Comparison of ENCODE assay signal across 24 mouse cellular contexts in the genomic region with DNA sequence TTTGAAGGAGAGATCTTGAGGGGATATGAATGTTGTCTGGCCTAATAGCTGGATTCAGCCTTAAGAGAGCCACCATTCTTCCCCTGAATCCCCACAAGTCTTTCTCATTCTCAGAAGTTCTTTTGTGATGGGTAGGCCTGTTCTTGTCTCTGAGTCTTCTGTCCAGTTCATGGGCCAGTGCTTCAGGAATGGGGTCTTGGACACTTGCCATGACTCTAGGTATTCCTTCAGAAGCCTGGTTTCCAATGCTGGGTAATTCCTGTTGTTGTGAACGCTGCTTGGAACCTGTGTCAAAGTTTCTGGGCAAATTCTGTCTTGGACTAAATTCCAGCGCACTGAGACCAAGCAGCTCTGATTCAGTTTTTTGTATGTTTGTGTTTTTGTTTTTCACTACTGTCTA.
A peak's percentile ranks its signal among the peaks of the same experiment; 100 is the strongest.
DNase-seq lines count a peak whose midpoint lies in the region; ATAC-seq and TF ChIP-seq lines count a peak whose summit lies in the region.
"Had no signal": no experiment of that assay in that cellular context is flagged by ENCODE, and none has a peak within 500 bp of the region (broad histone marks: within the 10 kb centered on the region; RNA-seq: fewer than 3 reads in every experiment).

No protein-coding gene starts in this region.

- H3K4me1 ChIP-seq in kidney, adult 2 months (ENCODE audit: control insufficient read depth, insufficient read depth, low read length), result no peaks in the 10 kb centered on the region
- H3K4me1 ChIP-seq: embryonic facial prominence, embryonic 13.5 days; forebrain, embryonic 10.5 days; forebrain, embryonic 12.5 days had no signal

- H3K27me3 ChIP-seq in kidney, adult 2 months (replicated peaks; ENCODE audit: control insufficient read depth, insufficient read depth, low read length), result no peaks in the 10 kb centered on the region
- H3K27me3 ChIP-seq in Patski, result no peaks in the 10 kb centered on the region
- H3K27me3 ChIP-seq: embryonic facial prominence, embryonic 13.5 days; embryonic facial prominence, embryonic 15.5 days; forebrain, embryonic 12.5 days had no signal

- no peaks in the 10 kb centered on the region for H3K36me3 ChIP-seq in kidney, adult 2 months (ENCODE audit: control insufficient read depth, insufficient read depth, low read length)
- H3K36me3 ChIP-seq: embryonic facial prominence, embryonic 13.5 days; embryonic facial prominence, embryonic 15.5 days; forebrain, embryonic 10.5 days; forebrain, embryonic 12.5 days had no signal

- no peak for TF ChIP-seq CTCF in kidney, adult 2 months (conservative IDR thresholded peaks at IDR 0.05; ENCODE audit: insufficient read depth, insufficient read length, low read depth, low read length)
- TF ChIP-seq CTCF in Patski (IDR thresholded peaks at IDR 0.05), result no peak

- DNase-seq in kidney, adult 2 months, result peak; percentile 45
- DNase-seq in kidney, adult 18-20 months, result no peak
- DNase-seq in kidney, postnatal 14 days, result peak; percentile 17
- DNase-seq in kidney, adult 11 months, result no peak
- DNase-seq in Muller cell, postnatal 12 days (ENCODE audit: inconsistent ontology term), result peak; percentile 43
- DNase-seq in Patski (ENCODE audit: low read depth, low spot score), result peak; percentile 79
- DNase-seq in layer of hippocampus, postnatal 14 days (ENCODE audit: low spot score in 2 of 2), result no peak
- DNase-seq: adrenal gland, adult 2 months; adrenal gland, postnatal 10 days; adrenal gland, postnatal 25 days; cerebellum, adult 11 months; cerebellum, adult 18-20 months; cerebellum, adult 8-10 months; cerebellum, adult 9-11 months; cerebellum, postnatal 14 days; cerebellum, postnatal 36 days; embryo, embryonic 11 days had no signal

- in situ Hi-C loops in Patski (cut with MboI; ENCODE audit: low pct_unique_long_range_greater_than_20kb), result no loop called here

- CTCF ChIA-PET in Patski (lab: Charles Lee), result no interaction called here

- H3K4me3 ChIP-seq in kidney, adult 2 months (ENCODE audit: insufficient read depth, low read depth, low read length), result no peak overlapping the region
- H3K4me3 ChIP-seq: embryonic facial prominence, embryonic 13.5 days; embryonic facial prominence, embryonic 15.5 days; erythroblast, embryonic 14.5 days; forebrain, embryonic 10.5 days; forebrain, embryonic 12.5 days had no signal

- POLR2A ChIA-PET in Patski (lab: Charles Lee), result no interaction called here

- peak; percentile 78 for ATAC-seq in Patski
- ATAC-seq: forebrain, embryonic 14.5 days; forebrain, embryonic 16.5 days had no signal

- no peak for TF ChIP-seq POLR2A in kidney, adult 2 months (IDR thresholded peaks at IDR 0.05; ENCODE audit: low read depth, low read length)

- no peak overlapping the region for H3K27ac ChIP-seq in kidney, adult 2 months (ENCODE audit: insufficient read depth, low read depth, low read length)
- H3K27ac ChIP-seq: embryonic facial prominence, embryonic 13.5 days; embryonic facial prominence, embryonic 15.5 days; forebrain, embryonic 10.5 days; forebrain, embryonic 12.5 days had no signal

- 60% methylated on average over 2 of the region's 2 CpGs for WGBS in kidney, adult 2 months

Comparison
In these comparisons a context has a peak if more than half of its experiments do, and no peak if none do; other contexts are left out.
1. DNase-seq: peak in kidney, adult 2 months (single experiment), kidney, postnatal 14 days (single experiment), Muller cell, postnatal 12 days (single experiment) and Patski (single experiment); none in kidney, adult 18-20 months (single experiment), kidney, adult 11 months (single experiment) and layer of hippocampus, postnatal 14 days (0 of 2).